Mouse (Mus musculus): Measurements from ENCODE around the gene Gpm6b. TPM values are rescaled to one million over a fixed set of nuclear protein-coding genes. Genes with fewer than 3 reads are reported as not detected.
A peak's percentile ranks its signal among the peaks of the same experiment; 100 is the strongest.

The Gpm6b gene
- polyA plus RNA-seq, 1 experiment from 2014 or later = 39.6 TPM

DNA sequence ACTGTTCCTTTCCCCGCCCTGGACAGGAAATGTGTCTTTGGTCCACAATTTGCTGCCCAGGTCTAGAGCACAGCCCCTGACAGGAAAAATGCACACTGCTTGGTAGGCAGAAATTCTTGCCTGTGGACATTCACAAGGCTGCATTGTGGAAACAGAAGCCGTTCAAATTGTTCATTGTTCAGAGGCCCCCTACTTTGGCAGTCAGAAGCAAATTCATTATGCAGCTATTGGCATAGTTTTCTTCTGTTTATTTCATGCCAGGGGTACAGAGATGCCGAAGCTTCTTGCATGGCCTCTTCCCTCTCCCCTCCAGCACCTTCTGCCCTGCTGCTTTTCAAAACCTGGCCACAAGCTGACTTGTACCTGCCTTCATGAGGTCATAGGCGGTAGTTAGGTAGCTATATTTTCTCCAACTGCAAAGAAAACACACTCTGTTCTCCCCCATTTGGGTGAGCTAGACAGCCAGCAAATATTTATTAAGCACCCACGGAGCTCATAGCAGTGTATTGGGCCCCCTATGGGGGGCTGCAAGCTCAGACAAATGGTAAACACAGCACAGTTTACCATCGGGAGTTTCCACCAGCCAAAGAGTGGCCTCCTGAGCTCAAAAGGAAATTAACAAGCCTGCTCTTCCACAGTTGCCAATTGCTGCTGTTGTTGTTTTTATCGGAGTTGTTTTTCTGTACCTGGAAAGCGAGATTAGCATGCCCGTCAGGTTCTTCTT, 48.2 kb downstream of the Gpm6b start:
- no peak for ATAC-seq (ENCODE audit: insufficient read depth, low FRiP score)
- Histone ChIP-seq H3K4me2 (ENCODE audit: low read depth, low read length) (no peak overlapping the region), H3K36me3 (ENCODE audit: control insufficient read depth, insufficient read depth, low read length) (no peaks in the 10 kb centered on the region), H3K27ac (ENCODE audit: low read length) (no peak overlapping the region), H3K4me3 (replicated peaks; ENCODE audit: low read length) (no peak overlapping the region), H3K4me1 (ENCODE audit: control insufficient read depth, insufficient read depth, low read length) (no peaks in the 10 kb centered on the region; the same call in 1 of the 2 replicates), H3K9me3 (replicated peaks; ENCODE audit: control insufficient read depth, low read length) (no peaks in the 10 kb centered on the region), H3K9ac (ENCODE audit: low read length) (no peak overlapping the region), H3K27me3 (ENCODE audit: control insufficient read depth, insufficient read depth, low read length) (no peaks in the 10 kb centered on the region; the same call in 1 of the 2 replicates)
- 48% methylated on average over 9 of the region's 9 CpGs for WGBS

DNA sequence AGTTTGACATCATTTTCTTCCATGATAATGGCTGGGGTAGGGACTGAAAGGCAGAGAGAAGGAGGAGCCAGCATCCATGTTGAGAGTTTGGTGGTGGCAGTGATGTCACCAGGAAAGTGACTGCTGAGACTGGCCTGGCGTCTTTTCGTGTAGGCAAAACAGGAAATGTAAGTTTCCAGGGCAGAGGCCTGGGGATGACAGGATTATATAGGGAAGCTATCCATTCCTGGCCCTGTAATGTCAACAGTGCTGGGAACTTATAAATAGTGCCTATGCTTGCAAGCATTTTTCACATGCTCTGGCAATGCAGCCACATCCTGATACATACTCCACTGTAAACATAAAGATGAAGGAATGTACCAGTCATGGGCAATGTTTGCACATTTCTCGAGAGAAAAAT, 52.6 kb downstream of the Gpm6b start:
- H3K36me3 ChIP-seq (ENCODE audit: control insufficient read depth, insufficient read depth, low read length) = no peaks in the 10 kb centered on the region
- ATAC-seq (ENCODE audit: insufficient read depth, low FRiP score) = peak; percentile 25; the same call in 1 of the 2 replicates
- no peaks in the 10 kb centered on the region; the same call in 1 of the 2 replicates for H3K9me3 ChIP-seq (replicated peaks; ENCODE audit: control insufficient read depth, low read length)
- H3K27me3 ChIP-seq (ENCODE audit: control insufficient read depth, insufficient read depth, low read length) = no peaks in the 10 kb centered on the region; the same call in 1 of the 2 replicates
- no peak overlapping the region for H3K9ac ChIP-seq (ENCODE audit: low read length)
- no peak overlapping the region for H3K4me2 ChIP-seq (ENCODE audit: low read depth, low read length)
- H3K4me3 ChIP-seq (replicated peaks; ENCODE audit: low read length) = no peak overlapping the region
- H3K27ac ChIP-seq (ENCODE audit: low read length) = no peak overlapping the region
- no peaks in the 10 kb centered on the region; the same call in 1 of the 2 replicates for H3K4me1 ChIP-seq (ENCODE audit: control insufficient read depth, insufficient read depth, low read length)
- WGBS = 22% methylated on average over 3 of the region's 3 CpGs

DNA sequence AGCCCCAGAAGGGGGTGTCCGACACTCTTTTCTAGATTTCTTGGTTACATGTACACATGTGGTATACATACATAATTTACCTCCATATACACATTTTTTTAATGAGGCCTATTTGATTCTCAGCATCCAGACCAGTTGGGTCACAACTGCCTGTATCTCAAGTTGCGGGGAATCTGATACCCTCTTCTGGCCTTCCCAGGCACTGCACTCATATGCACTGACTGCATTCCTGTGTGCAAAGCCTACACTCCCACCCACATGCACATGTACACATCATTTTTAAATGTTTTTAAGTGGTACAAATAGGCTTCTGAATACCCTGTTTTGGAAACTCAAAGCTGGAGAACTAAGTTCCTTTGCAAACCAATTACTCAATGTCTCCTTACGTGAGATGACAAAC, 54.8 kb downstream of the Gpm6b start:
- H3K4me2 ChIP-seq (ENCODE audit: low read depth, low read length) = no peak overlapping the region
- no peak overlapping the region for H3K27ac ChIP-seq (ENCODE audit: low read length)
- WGBS = 89% methylated on average over 3 of the region's 3 CpGs
- no peaks in the 10 kb centered on the region for H3K36me3 ChIP-seq (ENCODE audit: control insufficient read depth, insufficient read depth, low read length)
- H3K9me3 ChIP-seq (replicated peaks; ENCODE audit: control insufficient read depth, low read length) = no peaks in the 10 kb centered on the region; the same call in 1 of the 2 replicates
- H3K4me1 ChIP-seq (ENCODE audit: control insufficient read depth, insufficient read depth, low read length) = no peaks in the 10 kb centered on the region
- H3K27me3 ChIP-seq (ENCODE audit: control insufficient read depth, insufficient read depth, low read length) = no peaks in the 10 kb centered on the region; the same call in 1 of the 2 replicates
- no peak overlapping the region for H3K4me3 ChIP-seq (replicated peaks; ENCODE audit: low read length)
- no peak overlapping the region for H3K9ac ChIP-seq (ENCODE audit: low read length)
- no peak for ATAC-seq (ENCODE audit: insufficient read depth, low FRiP score)

DNA sequence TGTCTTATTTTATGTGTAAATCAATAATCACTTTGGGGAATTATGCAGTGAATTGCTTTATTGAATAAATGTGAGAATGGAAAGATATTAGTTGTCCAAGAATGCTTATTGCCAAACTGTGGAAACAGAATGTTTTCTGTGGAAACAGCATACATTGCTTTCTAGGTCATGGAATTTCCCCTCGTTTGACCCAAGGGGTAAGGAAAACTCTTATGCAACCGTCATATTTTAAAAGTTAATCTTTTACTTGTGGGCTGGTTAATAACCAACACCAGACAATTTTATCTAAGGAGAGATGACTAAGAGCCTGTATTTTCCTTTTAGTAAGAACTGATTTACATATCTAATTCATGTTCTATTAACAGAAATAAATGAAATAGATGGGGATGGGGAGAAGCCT, 64.1 kb downstream of the Gpm6b start:
- Histone ChIP-seq H3K4me3 (replicated peaks; ENCODE audit: low read length) (no peak overlapping the region), H3K9me3 (replicated peaks; ENCODE audit: control insufficient read depth, low read length) (no peaks in the 10 kb centered on the region), H3K27ac (ENCODE audit: low read length) (no peak overlapping the region), H3K9ac (ENCODE audit: low read length) (no peak overlapping the region), H3K4me1 (ENCODE audit: control insufficient read depth, insufficient read depth, low read length) (no peaks in the 10 kb centered on the region), H3K36me3 (ENCODE audit: control insufficient read depth, insufficient read depth, low read length) (no peaks in the 10 kb centered on the region), H3K4me2 (ENCODE audit: low read depth, low read length) (no peak overlapping the region), H3K27me3 (ENCODE audit: control insufficient read depth, insufficient read depth, low read length) (no peaks in the 10 kb centered on the region)
- 42% methylated on average over 2 of the region's 2 CpGs for WGBS
- no peak for ATAC-seq (ENCODE audit: insufficient read depth, low FRiP score)

DNA sequence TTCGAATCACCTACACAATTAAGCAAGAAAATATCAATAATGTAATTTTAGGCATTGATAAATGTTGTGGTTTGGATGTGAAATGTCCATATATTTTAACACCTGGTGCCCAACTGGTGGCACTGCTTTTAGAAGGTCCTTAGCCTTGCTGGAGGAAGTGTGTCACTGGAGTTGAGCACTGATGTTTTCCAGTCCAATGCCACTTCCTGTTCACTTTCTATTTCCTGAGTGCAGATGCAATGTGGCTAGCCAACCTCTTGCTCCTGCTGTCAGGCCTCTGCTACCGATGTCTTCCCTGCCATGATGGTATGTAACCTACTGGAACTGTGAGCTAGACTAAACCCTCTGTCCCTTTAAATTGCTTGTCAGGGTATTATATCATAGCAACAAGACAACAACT, 65.6 kb downstream of the Gpm6b start:
- Histone ChIP-seq H3K4me2 (ENCODE audit: low read depth, low read length) (no peak overlapping the region), H3K4me3 (replicated peaks; ENCODE audit: low read length) (no peak overlapping the region), H3K4me1 (ENCODE audit: control insufficient read depth, insufficient read depth, low read length) (no peaks in the 10 kb centered on the region), H3K36me3 (ENCODE audit: control insufficient read depth, insufficient read depth, low read length) (no peaks in the 10 kb centered on the region), H3K9me3 (replicated peaks; ENCODE audit: control insufficient read depth, low read length) (no peaks in the 10 kb centered on the region), H3K27me3 (ENCODE audit: control insufficient read depth, insufficient read depth, low read length) (no peaks in the 10 kb centered on the region), H3K9ac (ENCODE audit: low read length) (no peak overlapping the region), H3K27ac (ENCODE audit: low read length) (no peak overlapping the region)
- 81% methylated on average over 2 of the region's 2 CpGs for WGBS
- no peak for ATAC-seq (ENCODE audit: insufficient read depth, low FRiP score)

DNA sequence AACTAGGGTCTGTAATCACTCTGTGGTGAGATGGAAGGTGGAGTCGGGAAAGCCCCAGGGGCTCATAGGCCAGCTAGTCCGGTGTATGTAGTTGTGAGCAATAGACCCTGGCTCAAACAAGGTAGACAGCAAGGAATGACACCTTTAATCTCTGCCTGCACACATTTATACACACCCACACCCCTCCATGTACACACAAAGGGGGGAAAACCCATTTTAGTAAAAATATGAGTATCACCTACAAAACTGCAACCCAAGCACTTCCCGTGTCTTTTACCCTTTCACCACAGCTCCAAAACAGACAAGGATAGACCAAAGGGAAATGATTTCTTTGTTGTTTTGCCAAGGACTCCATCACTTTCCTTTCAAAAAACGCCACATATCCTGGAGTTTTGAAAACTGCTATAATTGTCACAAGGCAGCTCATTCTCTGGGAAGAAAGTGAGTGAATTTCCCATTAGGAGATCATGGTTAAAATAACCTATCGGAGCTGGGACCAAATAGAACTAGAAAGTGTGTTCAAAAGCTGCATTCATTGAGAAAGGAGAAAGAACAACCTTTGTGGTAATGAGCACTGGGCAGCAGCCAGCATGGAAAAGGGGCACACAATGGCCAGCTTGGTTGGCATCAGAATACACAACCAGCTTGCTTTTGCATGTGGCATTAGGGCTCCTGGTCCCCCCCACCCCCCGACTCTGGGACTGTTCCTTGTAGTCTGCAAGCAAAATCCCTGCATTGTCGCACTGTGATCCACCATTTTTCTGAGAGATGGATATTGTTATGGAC, 68.9 kb downstream of the Gpm6b start:
- WGBS = 81% methylated on average over 7 of the region's 7 CpGs
- ATAC-seq (ENCODE audit: insufficient read depth, low FRiP score) = no peak

DNA sequence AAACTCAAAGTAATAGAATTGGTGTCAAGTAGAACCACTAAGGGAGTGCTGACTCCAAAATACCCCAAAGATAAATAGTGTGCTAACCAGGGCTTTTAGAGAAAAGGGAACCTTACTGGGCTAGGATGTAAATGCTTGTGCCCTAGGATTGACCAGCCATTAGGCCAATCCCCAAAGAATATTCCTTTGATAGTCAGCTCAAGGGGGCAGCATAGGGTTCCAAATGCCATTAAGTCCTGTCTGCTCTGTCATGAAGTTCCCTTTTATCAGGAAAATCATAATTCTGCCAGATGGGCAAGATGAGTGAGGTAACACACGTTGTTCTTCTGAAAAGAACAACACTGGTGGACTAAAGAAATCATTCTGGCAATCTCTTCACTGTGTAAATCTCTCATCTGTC, 70.1 kb downstream of the Gpm6b start:
- H3K4me2 ChIP-seq (ENCODE audit: low read depth, low read length) = no peak overlapping the region
- H3K9me3 ChIP-seq (replicated peaks; ENCODE audit: control insufficient read depth, low read length) = no peaks in the 10 kb centered on the region
- no peak overlapping the region for H3K9ac ChIP-seq (ENCODE audit: low read length)
- H3K4me3 ChIP-seq (replicated peaks; ENCODE audit: low read length) = no peak overlapping the region
- H3K4me1 ChIP-seq (ENCODE audit: control insufficient read depth, insufficient read depth, low read length) = no peaks in the 10 kb centered on the region
- H3K27ac ChIP-seq (ENCODE audit: low read length) = no peak overlapping the region
- WGBS = 36% methylated on average over 1 of the region's 1 CpGs
- ATAC-seq (ENCODE audit: insufficient read depth, low FRiP score) = no peak
- H3K27me3 ChIP-seq (ENCODE audit: control insufficient read depth, insufficient read depth, low read length) = no peaks in the 10 kb centered on the region; the same call in 1 of the 2 replicates
- H3K36me3 ChIP-seq (ENCODE audit: control insufficient read depth, insufficient read depth, low read length) = no peaks in the 10 kb centered on the region

More for the DNA sequence above, 68.9 kb downstream of the Gpm6b start:
- Histone ChIP-seq H3K4me2 (ENCODE audit: low read depth, low read length) (no peak overlapping the region), H3K4me1 (ENCODE audit: control insufficient read depth, insufficient read depth, low read length) (no peaks in the 10 kb centered on the region), H3K4me3 (replicated peaks; ENCODE audit: low read length) (no peak overlapping the region), H3K27ac (ENCODE audit: low read length) (no peak overlapping the region), H3K9me3 (replicated peaks; ENCODE audit: control insufficient read depth, low read length) (no peaks in the 10 kb centered on the region), H3K36me3 (ENCODE audit: control insufficient read depth, insufficient read depth, low read length) (no peaks in the 10 kb centered on the region), H3K27me3 (ENCODE audit: control insufficient read depth, insufficient read depth, low read length) (no peaks in the 10 kb centered on the region), H3K9ac (ENCODE audit: low read length) (no peak overlapping the region)

DNA sequence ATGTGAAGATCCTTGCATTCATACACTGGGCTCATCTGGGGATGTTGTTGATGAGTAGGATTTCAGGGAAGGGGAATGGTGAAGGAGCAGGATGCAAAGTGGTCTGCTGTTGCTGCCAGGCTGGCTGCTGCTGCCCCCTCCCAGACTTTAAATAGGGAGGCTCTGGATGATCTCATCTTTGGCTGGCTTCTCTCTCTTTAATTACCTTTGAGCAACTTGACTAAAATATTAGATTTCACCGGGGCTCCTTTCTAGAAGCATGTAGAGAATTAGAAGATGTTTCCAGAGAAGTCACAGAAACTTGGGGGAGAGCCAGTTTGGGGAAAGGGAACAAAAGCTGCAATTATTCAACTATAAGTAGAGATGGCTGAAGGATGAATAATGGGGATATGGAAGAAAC, 76.5 kb downstream of the Gpm6b start:
- Histone ChIP-seq H3K4me3 (replicated peaks; ENCODE audit: low read length) (no peak overlapping the region), H3K27ac (ENCODE audit: low read length) (no peak overlapping the region), H3K27me3 (ENCODE audit: control insufficient read depth, insufficient read depth, low read length) (no peaks in the 10 kb centered on the region; the same call in 1 of the 2 replicates), H3K4me2 (ENCODE audit: low read depth, low read length) (no peak overlapping the region), H3K9me3 (replicated peaks; ENCODE audit: control insufficient read depth, low read length) (no peaks in the 10 kb centered on the region), H3K9ac (ENCODE audit: low read length) (no peak overlapping the region), H3K4me1 (ENCODE audit: control insufficient read depth, insufficient read depth, low read length) (no peaks in the 10 kb centered on the region), H3K36me3 (ENCODE audit: control insufficient read depth, insufficient read depth, low read length) (no peaks in the 10 kb centered on the region)
- WGBS = 33% methylated on average over 1 of the region's 1 CpGs
- ATAC-seq (ENCODE audit: insufficient read depth, low FRiP score) = no peak
